Mouse (Mus musculus) limb, embryonic 13.5 days (tissue): ENCODE data around the gene Phb2. TPM values are rescaled to one million over a fixed set of nuclear protein-coding genes. Genes with fewer than 3 reads are reported as not detected.
A peak's percentile ranks its signal among the peaks of the same experiment; 100 is the strongest.

Experiments
- ATAC-seq: fragments of 200-750 bp; cut with Nextera tagmentation; 2 replicates; pipeline ENCODE4 v1.8.0; 2017; ENCODE audit warnings: low read depth, moderate number of reproducible peaks, moderate TSS enrichment; ENCODE audit not compliant: low FRiP score
- H3K27ac ChIP-seq: fragments of 300-500 bp; sonication (generic); 2 replicates; pipeline ENCODE4 v1.5.1; 2015; ENCODE audit warnings: inconsistent platforms, mild to moderate bottlenecking, moderate library complexity
- H3K27me3 ChIP-seq: fragments of 300-500 bp; sonication (generic); 2 replicates; pipeline ENCODE4 v1.6.1; 2015; ENCODE audit warnings: mild to moderate bottlenecking, inconsistent platforms
- H3K36me3 ChIP-seq: fragments of 300-500 bp; sonication (generic); 2 replicates; pipeline ENCODE4 v1.6.1; 2015; ENCODE audit warnings: inconsistent platforms, mild to moderate bottlenecking, moderate library complexity
- H3K4me1 ChIP-seq: fragments of 300-500 bp; sonication (generic); 2 replicates; pipeline ENCODE4 v1.6.1; 2015; ENCODE audit warnings: inconsistent platforms
- H3K4me2 ChIP-seq: fragments of 300-500 bp; sonication (generic); replicated peaks from 2 replicates; pipeline ENCODE4 v1.6.1; 2015; ENCODE audit warnings: inconsistent platforms, mild to moderate bottlenecking, moderate library complexity
- H3K4me3 ChIP-seq: fragments of 300-500 bp; sonication (generic); 2 replicates; pipeline ENCODE4 v1.5.1; 2015; ENCODE audit warnings: moderate library complexity, mild to moderate bottlenecking, inconsistent platforms
- H3K9ac ChIP-seq: fragments of 300-500 bp; sonication (generic); 2 replicates; pipeline ENCODE4 v1.6.1; 2015; ENCODE audit warnings: mild to moderate bottlenecking, inconsistent platforms
- H3K9me3 ChIP-seq: fragments of 300-500 bp; sonication (generic); 2 replicates; pipeline ENCODE4 v1.6.1; 2016; ENCODE audit warnings: inconsistent platforms
- WGBS: fragments of 180-500 bp; shearing (Covaris S2); methylation state at CpG from one replicate; pipeline ENCODE4 v1.1.7; 2015; 5-methylcytosine and 5-hydroxymethylcytosine counted together
- polyA plus RNA-seq: library from polyadenylated mRNA; unstranded; fragments of >200 nt; fragmentation: Nextera tagmentation; extraction: Ambion mirVana; gene quantifications from 2 replicates; pipeline ENCODE4 v1.2.1, GENCODE M21; 2015

Phb2 gene
- polyA plus RNA-seq, 1 experiment from 2014 or later, result 325 TPM

DNA sequence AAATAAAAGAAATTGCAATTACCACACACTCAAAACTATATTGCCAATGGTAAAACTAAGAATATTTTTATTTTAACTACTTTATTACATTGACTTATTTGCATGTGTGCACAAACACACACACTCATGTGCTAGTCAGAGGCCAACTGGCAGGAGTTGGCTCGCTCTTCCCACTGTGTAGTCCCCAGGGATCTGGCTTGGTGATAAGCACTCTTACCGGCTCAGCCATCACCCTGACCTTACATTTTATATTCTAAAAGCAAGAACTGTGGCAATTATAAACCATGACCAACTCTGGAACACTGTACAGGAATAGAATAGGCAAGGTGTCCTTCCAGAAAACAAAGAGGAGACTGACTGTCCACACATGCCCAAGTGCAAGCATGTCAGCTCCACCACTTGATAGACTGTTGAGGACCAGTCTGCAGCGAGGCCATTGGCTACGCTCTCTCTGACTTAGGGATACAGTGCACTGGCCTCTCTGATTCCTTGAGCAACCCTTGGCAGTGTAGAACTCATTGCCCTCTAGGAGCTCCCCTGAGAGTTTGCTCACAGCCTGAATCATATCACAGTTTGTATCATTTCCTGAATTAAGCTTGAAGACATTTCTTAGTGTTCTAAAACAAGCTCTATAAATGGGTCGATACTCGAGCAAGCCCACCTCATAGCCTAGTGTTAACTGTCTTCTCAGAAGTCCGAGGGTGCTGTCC, 15.5 kb upstream of the Phb2 start:
- Histone ChIP-seq H3K9ac (no peak overlapping the region), H3K27me3 (no peaks in the 10 kb centered on the region), H3K4me3 (no peak overlapping the region), H3K36me3 (peaks cover 39% of the 10 kb centered on the region), H3K4me1 (peaks cover 16% of the 10 kb centered on the region; the same call in 1 of the 2 replicates), H3K27ac (no peak overlapping the region), H3K4me2 (no peak overlapping the region), H3K9me3 (no peaks in the 10 kb centered on the region)
- no peak for ATAC-seq
- 88% methylated on average over 7 of the region's 7 CpGs for WGBS

GRCm38 (mm10) chr6:124698751-124699150, 13.4 kb upstream of the Phb2 start:
- Histone ChIP-seq H3K27ac (no peak overlapping the region), H3K4me2 (no peak overlapping the region), H3K4me1 (peaks cover 9% of the 10 kb centered on the region; the same call in 1 of the 2 replicates), H3K9ac (no peak overlapping the region), H3K36me3 (peaks cover 61% of the 10 kb centered on the region), H3K9me3 (no peaks in the 10 kb centered on the region), H3K4me3 (no peak overlapping the region), H3K27me3 (no peaks in the 10 kb centered on the region)
- WGBS, result 81% methylated on average over 6 of the region's 6 CpGs
- no peak for ATAC-seq

- H3K4me1 ChIP-seq, result peaks cover 4% of the 10 kb centered on the region; the same call in 1 of the 2 replicates
- 80% methylated on average over 4 of the region's 4 CpGs for WGBS
- no peaks in the 10 kb centered on the region for H3K9me3 ChIP-seq
- H3K27me3 ChIP-seq, result no peaks in the 10 kb centered on the region
- H3K36me3 ChIP-seq, result peaks cover 67% of the 10 kb centered on the region
- no peak for ATAC-seq
- no peak overlapping the region for H3K27ac ChIP-seq
- H3K9ac ChIP-seq, result no peak overlapping the region
- no peak overlapping the region for H3K4me2 ChIP-seq
- H3K4me3 ChIP-seq, result no peak overlapping the region
Measured at GRCm38 (mm10) chr6:124699366-124699765, 12.8 kb upstream of the Phb2 start.

GRCm38 (mm10) chr6:124699962-124700610, 12.1 kb upstream of the Phb2 start:
- 85% methylated on average over 11 of the region's 11 CpGs for WGBS
- Histone ChIP-seq H3K27ac (no peak overlapping the region), H3K27me3 (no peaks in the 10 kb centered on the region), H3K4me2 (no peak overlapping the region), H3K9ac (0 out of 2 replicates have a peak overlapping the region, but pooled peaks have one; percentile 25), H3K4me1 (no peaks in the 10 kb centered on the region), H3K4me3 (no peak overlapping the region), H3K9me3 (no peaks in the 10 kb centered on the region), H3K36me3 (peaks cover 74% of the 10 kb centered on the region)
- peak; percentile 16; the same call in 1 of the 2 replicates for ATAC-seq

- no peak for ATAC-seq
- no peaks in the 10 kb centered on the region for H3K9me3 ChIP-seq
- H3K4me2 ChIP-seq, result no peak overlapping the region
- no peaks in the 10 kb centered on the region for H3K4me1 ChIP-seq
- no peak overlapping the region for H3K9ac ChIP-seq
- H3K36me3 ChIP-seq, result peaks cover 80% of the 10 kb centered on the region
- H3K4me3 ChIP-seq, result no peak overlapping the region
- 82% methylated on average over 8 of the region's 8 CpGs for WGBS
- no peak overlapping the region for H3K27ac ChIP-seq
- H3K27me3 ChIP-seq, result no peaks in the 10 kb centered on the region
Measured at GRCm38 (mm10) chr6:124701338-124701737, 10.8 kb upstream of the Phb2 start.

DNA sequence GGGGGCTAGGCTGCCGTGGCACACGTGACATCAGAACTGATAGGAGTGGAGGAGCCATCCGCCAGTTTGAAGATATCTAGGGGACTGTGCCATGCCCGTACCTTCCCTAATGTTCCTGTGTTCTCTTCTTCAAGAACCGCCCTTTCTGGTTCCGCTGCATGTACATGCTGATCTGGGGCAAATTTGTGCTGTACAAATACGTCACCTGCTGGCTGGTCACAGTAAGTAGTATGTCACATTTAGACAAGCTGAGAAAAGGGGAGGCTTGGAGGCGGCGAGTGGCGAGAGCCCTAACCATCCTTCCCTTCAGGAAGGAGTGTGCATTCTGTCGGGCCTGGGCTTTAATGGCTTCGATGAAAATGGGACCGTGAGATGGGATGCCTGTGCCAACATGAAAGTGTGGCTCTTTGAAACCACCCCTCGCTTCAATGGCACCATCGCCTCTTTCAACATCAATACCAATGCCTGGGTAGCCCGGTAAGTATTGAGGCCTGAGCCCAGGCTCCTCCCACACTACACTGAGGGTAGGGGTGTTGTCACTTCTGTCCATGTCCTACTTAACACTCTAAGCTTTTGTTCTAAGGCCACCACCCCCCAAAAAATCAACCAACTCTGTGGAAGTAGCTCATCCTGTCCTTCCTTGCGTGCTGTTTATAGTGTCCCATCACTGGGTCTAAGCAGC, 9.9 kb upstream of the Phb2 start:
- no peak overlapping the region for H3K4me3 ChIP-seq
- no peak overlapping the region for H3K4me2 ChIP-seq
- no peaks in the 10 kb centered on the region for H3K4me1 ChIP-seq
- no peak overlapping the region for H3K9ac ChIP-seq
- no peaks in the 10 kb centered on the region for H3K9me3 ChIP-seq
- no peak overlapping the region for H3K27ac ChIP-seq
- H3K27me3 ChIP-seq, result no peaks in the 10 kb centered on the region
- WGBS, result 93% methylated on average over 17 of the region's 17 CpGs
- ATAC-seq, result no peak
- H3K36me3 ChIP-seq, result peaks cover 88% of the 10 kb centered on the region

- Histone ChIP-seq H3K4me1 (no peaks in the 10 kb centered on the region), H3K4me3 (no peak overlapping the region), H3K4me2 (no peak overlapping the region), H3K27ac (no peak overlapping the region), H3K9ac (no peak overlapping the region), H3K36me3 (peaks cover 93% of the 10 kb centered on the region), H3K9me3 (no peaks in the 10 kb centered on the region), H3K27me3 (no peaks in the 10 kb centered on the region)
- 53% methylated on average over 3 of the region's 3 CpGs for WGBS
- ATAC-seq, result peak; percentile 66; the same call in 1 of the 2 replicates
Measured at GRCm38 (mm10) chr6:124702784-124703103, 9.4 kb upstream of the Phb2 start.

- ATAC-seq, result no peak
- Histone ChIP-seq H3K4me2 (no peak overlapping the region), H3K4me1 (no peaks in the 10 kb centered on the region), H3K9ac (no peak overlapping the region), H3K4me3 (no peak overlapping the region), H3K9me3 (no peaks in the 10 kb centered on the region), H3K36me3 (peaks cover 97% of the 10 kb centered on the region), H3K27me3 (no peaks in the 10 kb centered on the region), H3K27ac (no peak overlapping the region)
- WGBS, result 89% methylated on average over 7 of the region's 7 CpGs
Measured at GRCm38 (mm10) chr6:124703789-124704188, 8.3 kb upstream of the Phb2 start.

DNA sequence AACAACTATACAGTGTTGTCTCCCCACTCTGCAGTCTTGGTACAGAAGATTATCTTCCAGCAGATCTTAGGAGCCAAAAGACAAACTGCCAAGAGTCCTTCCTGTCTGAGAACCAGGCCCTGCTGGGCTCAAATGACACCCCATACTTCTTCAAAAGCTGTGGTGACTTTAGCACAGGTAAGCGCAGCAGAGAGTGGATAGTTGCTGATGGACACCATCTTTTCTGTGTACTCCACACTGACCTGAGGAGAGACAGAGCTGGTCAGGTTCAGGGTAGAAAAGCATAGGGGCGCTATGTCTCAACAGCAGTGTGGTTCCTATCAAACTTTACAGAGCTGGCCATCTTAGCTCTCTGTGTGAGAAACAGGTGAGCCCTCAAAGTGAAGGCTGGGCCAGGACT, 7.7 kb upstream of the Phb2 start:
- Histone ChIP-seq H3K9me3 (no peaks in the 10 kb centered on the region), H3K9ac (no peak overlapping the region), H3K4me3 (no peak overlapping the region), H3K4me1 (0 out of 2 replicates have a peak, but pooled peaks cover 4% of the 10 kb centered on the region), H3K36me3 (peaks cover 95% of the 10 kb centered on the region), H3K4me2 (no peak overlapping the region), H3K27ac (no peak overlapping the region), H3K27me3 (no peaks in the 10 kb centered on the region)
- no peak for ATAC-seq
- WGBS, result 95% methylated on average over 2 of the region's 2 CpGs

DNA sequence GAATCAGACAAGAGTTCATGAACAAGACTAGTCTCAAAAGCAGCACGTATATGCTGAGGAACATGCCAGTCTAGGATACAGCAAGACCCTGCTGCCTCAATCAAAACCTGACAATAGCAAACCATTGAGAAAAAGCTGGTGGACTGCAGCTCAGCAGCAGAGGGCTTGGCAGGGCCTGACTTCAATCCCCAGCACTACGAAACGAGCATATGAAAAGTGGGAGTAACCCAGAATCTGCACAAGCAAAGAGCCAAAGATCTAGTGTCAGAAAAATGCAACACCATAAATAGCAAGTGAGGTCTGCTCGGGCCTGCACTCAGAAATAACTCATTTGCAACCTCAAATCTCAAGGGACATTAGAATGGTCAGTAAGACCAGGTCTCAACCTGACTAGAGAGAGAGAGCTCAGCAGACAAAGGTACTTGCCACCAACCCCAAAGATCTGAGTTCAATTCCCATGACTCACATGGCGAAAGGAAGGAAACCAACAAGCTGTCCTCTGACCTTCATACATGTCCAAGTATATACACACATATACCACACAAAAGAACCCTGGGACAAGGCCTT, 6.0 kb upstream of the Phb2 start:
- H3K4me3 ChIP-seq, result no peak overlapping the region
- no peaks in the 10 kb centered on the region for H3K9me3 ChIP-seq
- no peak overlapping the region for H3K4me2 ChIP-seq
- WGBS, result 84% methylated on average over 5 of the region's 5 CpGs
- H3K36me3 ChIP-seq, result peaks cover 84% of the 10 kb centered on the region
- H3K4me1 ChIP-seq, result peaks cover 22% of the 10 kb centered on the region
- no peak overlapping the region for H3K9ac ChIP-seq
- H3K27me3 ChIP-seq, result no peaks in the 10 kb centered on the region
- H3K27ac ChIP-seq, result no peak overlapping the region
- no peak for ATAC-seq

GRCm38 (mm10) chr6:124708289-124708889, 3.7 kb upstream of the Phb2 start:
- no peak for ATAC-seq
- peaks cover 29% of the 10 kb centered on the region for H3K4me1 ChIP-seq
- H3K4me3 ChIP-seq, result no peak overlapping the region
- H3K9me3 ChIP-seq, result no peaks in the 10 kb centered on the region
- no peak overlapping the region for H3K9ac ChIP-seq
- peaks cover 62% of the 10 kb centered on the region for H3K36me3 ChIP-seq
- no peaks in the 10 kb centered on the region for H3K27me3 ChIP-seq
- no peak overlapping the region for H3K27ac ChIP-seq
- 93% methylated on average over 10 of the region's 10 CpGs for WGBS
- H3K4me2 ChIP-seq, result no peak overlapping the region

DNA sequence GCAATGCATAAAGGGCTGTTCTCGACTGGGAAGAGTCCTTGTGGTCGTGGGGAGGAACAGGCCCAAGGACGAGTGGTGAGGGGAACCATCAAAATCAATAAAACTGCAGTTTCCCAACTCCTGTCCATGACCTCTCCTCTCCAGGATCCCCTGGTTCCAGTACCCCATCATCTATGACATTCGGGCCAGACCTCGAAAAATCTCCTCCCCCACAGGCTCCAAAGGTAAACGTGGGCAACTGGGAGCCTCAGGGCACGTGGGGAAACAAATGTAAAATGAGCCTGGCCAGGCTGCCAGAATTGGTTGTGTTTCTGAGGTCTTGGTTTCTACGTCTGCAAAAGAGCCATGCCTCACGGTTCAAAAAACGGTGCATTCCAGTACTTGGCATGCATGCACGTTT, 782 bp downstream of the Phb2 start:
- Histone ChIP-seq H3K4me1 (peaks cover 39% of the 10 kb centered on the region), H3K27ac (0 out of 2 replicates have a peak overlapping the region, but pooled peaks have one; percentile 90), H3K9me3 (no peaks in the 10 kb centered on the region), H3K9ac (peak overlapping the region; percentile 97), H3K27me3 (no peaks in the 10 kb centered on the region), H3K4me2 (peak overlapping the region; percentile 90), H3K4me3 (peak overlapping the region; percentile 99), H3K36me3 (peaks cover 61% of the 10 kb centered on the region)
- ATAC-seq, result no peak
- WGBS, result 16% methylated on average over 11 of the region's 11 CpGs
